Mouse (Mus musculus) heart, postnatal 0 days (tissue): Measurements from ENCODE around the gene Myo18b. TPM values are rescaled to one million over a fixed set of nuclear protein-coding genes. Genes with fewer than 3 reads are reported as not detected.

Experiments
- ATAC-seq: fragments of 200-750 bp; cut with Nextera tagmentation; 2 replicates; pipeline ENCODE4 v1.8.0; 2017; ENCODE audit warnings: low read depth, moderate number of reproducible peaks, moderate library complexity; ENCODE audit not compliant: insufficient read depth
- DNase-seq: peaks from one replicate; pipeline ENCODE4 v3.0.0-alpha.2; 2016; ENCODE audit warnings: low spot score
- H3K27ac ChIP-seq: fragments of 300-500 bp; sonication (generic); 2 replicates; pipeline ENCODE4 v1.5.1; 2014; ENCODE audit warnings: low read depth, mild to moderate bottlenecking
- H3K27me3 ChIP-seq: fragments of 300-500 bp; sonication (generic); 2 replicates; pipeline ENCODE4 v1.6.1; 2014; ENCODE audit warnings: low read length, mixed read lengths; ENCODE audit not compliant: control insufficient read depth, insufficient read depth
- H3K36me3 ChIP-seq: fragments of 300-500 bp; sonication (generic); replicated peaks from 2 replicates; pipeline ENCODE4 v1.6.1; 2014; ENCODE audit warnings: low read length, mixed read lengths; ENCODE audit not compliant: control insufficient read depth, insufficient read depth
- H3K4me1 ChIP-seq: fragments of 300-500 bp; sonication (generic); 2 replicates; pipeline ENCODE4 v1.6.1; 2014; ENCODE audit warnings: antibody characterized with exemption; ENCODE audit not compliant: control insufficient read depth, insufficient read depth
- H3K4me2 ChIP-seq: fragments of 300-500 bp; sonication (generic); 2 replicates; pipeline ENCODE4 v1.6.1; 2014; ENCODE audit warnings: low read depth, mild to moderate bottlenecking, low read length, moderate library complexity
- H3K4me3 ChIP-seq: fragments of 300-500 bp; sonication (generic); 2 replicates; pipeline ENCODE4 v1.5.1; 2014; ENCODE audit warnings: low read depth, low read length
- H3K9ac ChIP-seq: fragments of 300-500 bp; sonication (generic); replicated peaks from 2 replicates; pipeline ENCODE4 v1.6.1; 2014; ENCODE audit warnings: low read depth, low read length, mixed read lengths
- H3K9me3 ChIP-seq: fragments of 300-500 bp; sonication (generic); replicated peaks from 2 replicates; pipeline ENCODE4 v1.6.1; 2016; ENCODE audit warnings: low read length; ENCODE audit not compliant: control insufficient read depth
- CTCF ChIP-seq: IDR thresholded peaks from 2 replicates; pipeline ENCODE4 v1.5.1; 2016; ENCODE audit warnings: antibody characterized with exemption, control low read depth, low read depth
- EP300 ChIP-seq: IDR thresholded peaks from 2 replicates; pipeline ENCODE4 v1.6.1; 2016; ENCODE audit warnings: antibody characterized with exemption, low read depth
- WGBS: fragments of 180-500 bp; shearing (Covaris S2); extraction: QIAGEN DNeasy Blood & Tissue Kit; methylation state at CpG from one replicate; pipeline ENCODE4 v1.1.7; 2014; 5-methylcytosine and 5-hydroxymethylcytosine counted together
- polyA plus RNA-seq: library from polyadenylated mRNA; unstranded; fragments of >200 nt; fragmentation: Nextera tagmentation; extraction: Ambion mirVana; gene quantifications from 2 replicates; pipeline ENCODE4 v1.2.1, GENCODE M21; 2015
- total RNA-seq: library from RNA; depleted of rRNA; stranded (reverse); fragments of >200 nt; gene quantifications from 2 replicates; pipeline ENCODE4 v1.2.3, GENCODE M21; 2014; ENCODE audit warnings: low replicate concordance

Gene Myo18b
- total and polyA plus RNA-seq, 2 experiments from 2014 or later = 26.5 to 110 TPM

DNA sequence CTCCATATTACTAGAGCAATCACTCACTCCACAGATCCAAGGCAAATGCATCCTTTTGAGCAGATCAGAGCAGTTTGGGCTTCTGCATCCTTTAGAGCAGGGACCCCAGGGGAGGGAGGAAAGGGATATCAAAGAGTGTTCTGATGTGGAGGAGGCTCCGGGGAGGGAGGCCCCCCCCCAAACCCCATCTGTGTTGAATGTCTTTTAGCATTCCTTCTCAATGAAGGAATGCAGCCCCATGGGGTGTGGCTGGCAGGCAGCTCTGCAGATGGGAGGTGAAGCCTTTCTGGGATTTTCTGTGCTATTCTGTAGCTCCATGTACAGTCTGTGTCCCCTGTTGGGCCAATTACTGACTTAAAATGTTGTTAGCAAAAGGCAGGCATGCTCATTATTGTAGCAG lies 232.5 kb downstream of the Myo18b start:
- H3K4me1 ChIP-seq = no peaks in the 10 kb centered on the region
- peaks cover 47% of the 10 kb centered on the region for H3K27me3 ChIP-seq
- no peak overlapping the region for H3K27ac ChIP-seq
- ATAC-seq = no peak
- WGBS = 9% methylated on average over 1 of the region's 1 CpGs
- no peak for DNase-seq
- H3K9me3 ChIP-seq = no peaks in the 10 kb centered on the region
- no peak overlapping the region for H3K9ac ChIP-seq
- H3K36me3 ChIP-seq = no peaks in the 10 kb centered on the region
- H3K4me2 ChIP-seq = no peak overlapping the region
- H3K4me3 ChIP-seq = no peak overlapping the region
- TF ChIP-seq EP300 (no peak), CTCF (no peak)

DNA sequence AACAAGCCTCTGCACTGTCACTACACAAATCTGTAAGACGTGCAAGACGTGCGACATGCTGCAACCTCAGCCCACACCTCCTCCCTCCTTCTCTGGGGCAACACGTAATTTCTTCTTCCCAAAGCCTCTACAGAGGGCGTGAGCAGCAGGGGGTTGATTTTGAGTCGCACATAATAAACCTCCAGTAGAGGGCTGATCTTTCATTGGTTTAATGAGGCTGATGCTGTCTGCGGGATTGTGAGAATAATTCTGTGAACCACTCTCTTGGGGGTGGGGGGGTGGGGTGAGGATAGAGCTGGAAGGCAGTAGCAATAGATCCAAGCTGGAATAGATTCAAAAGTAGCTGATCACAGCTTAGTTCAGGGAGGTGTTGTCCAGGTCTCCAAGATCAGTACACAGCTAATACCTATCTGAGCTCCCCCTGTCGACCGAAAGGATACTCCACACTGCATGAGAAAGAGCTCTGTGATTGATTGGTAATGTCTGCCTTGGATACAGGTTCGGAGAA lies 235.2 kb downstream of the Myo18b start:
- Histone ChIP-seq H3K9me3 (no peaks in the 10 kb centered on the region), H3K27ac (no peak overlapping the region), H3K4me3 (no peak overlapping the region), H3K27me3 (peaks cover 57% of the 10 kb centered on the region), H3K4me1 (no peaks in the 10 kb centered on the region), H3K4me2 (no peak overlapping the region), H3K36me3 (no peaks in the 10 kb centered on the region), H3K9ac (no peak overlapping the region)
- 40% methylated on average over 10 of the region's 10 CpGs for WGBS
- TF ChIP-seq CTCF (no peak), EP300 (no peak)
- ATAC-seq = no peak
- DNase-seq = no peak

DNA sequence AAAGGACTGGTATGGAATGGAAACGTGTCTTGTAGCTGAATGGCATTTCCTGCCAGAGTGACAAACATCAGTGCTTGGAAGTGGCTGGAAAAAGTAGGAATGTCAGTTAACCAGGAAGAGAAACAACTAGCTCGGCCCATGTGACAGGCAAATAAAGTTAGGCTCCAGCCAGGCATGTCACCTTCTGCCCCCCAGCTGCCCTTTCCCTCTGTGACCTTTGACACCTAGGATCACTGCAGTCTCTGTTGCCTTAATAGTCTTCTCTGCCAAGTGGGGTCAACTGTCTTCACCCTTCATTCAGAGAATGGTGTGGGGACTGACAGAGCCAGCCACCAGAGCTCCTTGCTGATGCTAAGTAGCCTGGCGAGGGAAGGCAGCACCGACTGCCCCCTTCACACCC lies 236.9 kb downstream of the Myo18b start:
- peaks cover 69% of the 10 kb centered on the region for H3K27me3 ChIP-seq
- DNase-seq = no peak
- no peak overlapping the region for H3K9ac ChIP-seq
- 41% methylated on average over 4 of the region's 4 CpGs for WGBS
- H3K4me2 ChIP-seq = no peak overlapping the region
- H3K36me3 ChIP-seq = no peaks in the 10 kb centered on the region
- no peaks in the 10 kb centered on the region for H3K9me3 ChIP-seq
- no peak for ATAC-seq
- no peaks in the 10 kb centered on the region for H3K4me1 ChIP-seq
- H3K27ac ChIP-seq = no peak overlapping the region
- TF ChIP-seq CTCF (no peak), EP300 (no peak)
- no peak overlapping the region for H3K4me3 ChIP-seq

DNA sequence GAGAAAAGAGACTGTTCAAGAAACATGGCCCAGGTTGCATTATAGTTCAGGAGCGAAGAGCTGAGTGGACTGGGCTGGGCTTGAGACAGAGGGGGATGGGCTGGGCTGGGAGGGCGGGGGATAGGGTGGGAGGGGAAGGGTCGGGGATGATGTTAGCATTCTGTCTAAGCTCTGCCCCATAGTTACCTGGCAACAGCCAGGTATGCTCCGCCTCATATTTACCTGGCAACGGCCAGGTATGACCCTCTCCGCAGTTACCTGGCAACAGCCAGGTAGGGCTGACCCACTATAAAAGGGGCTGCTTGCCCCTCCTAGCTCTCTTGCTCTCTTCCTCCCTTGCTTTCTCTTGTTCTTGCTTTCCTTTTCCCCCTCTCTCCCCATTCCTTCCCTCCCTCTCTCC lies 239.4 kb downstream of the Myo18b start:
- H3K27me3 ChIP-seq = peaks cover 73% of the 10 kb centered on the region
- no peaks in the 10 kb centered on the region for H3K36me3 ChIP-seq
- H3K9me3 ChIP-seq = no peaks in the 10 kb centered on the region
- TF ChIP-seq EP300 (no peak), CTCF (no peak)
- H3K4me3 ChIP-seq = no peak overlapping the region
- 8% methylated on average over 6 of the region's 6 CpGs for WGBS
- DNase-seq (no peak), ATAC-seq (no peak)
- H3K9ac ChIP-seq = no peak overlapping the region
- no peak overlapping the region for H3K4me2 ChIP-seq
- H3K4me1 ChIP-seq = no peaks in the 10 kb centered on the region
- no peak overlapping the region for H3K27ac ChIP-seq

DNA sequence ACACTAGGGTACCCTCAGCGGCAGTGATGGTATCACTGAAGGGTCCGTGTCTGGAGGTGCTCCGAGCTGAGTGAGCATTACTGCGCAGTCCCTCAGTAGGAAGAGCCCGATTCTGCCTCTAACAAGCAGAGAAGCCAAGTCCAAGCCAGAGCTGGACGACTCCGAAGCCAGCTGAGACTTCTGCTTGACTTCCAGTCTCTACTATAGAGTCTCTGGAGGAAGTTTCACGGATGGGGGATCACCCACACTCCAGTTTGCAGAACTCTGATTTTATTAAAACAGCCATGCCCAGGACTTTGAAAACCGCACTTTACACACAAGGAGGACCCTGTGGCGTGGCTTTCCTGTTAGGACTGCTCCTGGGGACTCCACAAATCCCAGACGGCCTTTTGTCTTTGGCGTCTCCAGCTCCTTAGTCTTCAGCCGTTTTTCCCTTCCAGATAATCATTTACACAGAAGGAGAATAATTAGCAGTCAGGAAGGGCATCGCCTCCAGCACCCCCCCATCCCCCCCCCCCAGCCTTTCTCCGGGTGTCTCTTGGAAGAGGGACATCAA lies 240.1 kb downstream of the Myo18b start:
- 3% methylated on average over 15 of the region's 15 CpGs for WGBS
- no peak overlapping the region for H3K27ac ChIP-seq

DNA sequence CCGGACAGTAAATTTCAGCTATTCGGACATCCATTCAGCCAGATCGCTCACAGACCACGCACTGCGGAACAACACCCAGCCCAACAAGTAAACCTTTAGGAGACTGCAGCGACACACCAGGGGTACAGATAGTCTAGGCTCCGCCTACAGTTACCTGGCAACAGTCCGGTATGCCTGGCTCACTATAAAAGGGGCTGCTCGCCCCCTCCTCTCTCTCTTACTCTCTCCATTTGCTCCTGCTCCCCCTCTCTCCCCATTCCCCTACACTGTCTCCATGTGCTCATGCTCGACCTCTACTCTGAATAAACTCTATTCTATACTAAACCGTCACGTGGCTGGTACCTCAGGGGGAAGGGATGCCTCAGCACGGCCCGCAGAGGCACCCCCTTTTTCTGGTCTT lies 240.6 kb downstream of the Myo18b start:
- Histone ChIP-seq H3K27me3 (peaks cover 81% of the 10 kb centered on the region), H3K4me1 (no peaks in the 10 kb centered on the region), H3K4me2 (no peak overlapping the region), H3K36me3 (no peaks in the 10 kb centered on the region), H3K9ac (no peak overlapping the region), H3K9me3 (no peaks in the 10 kb centered on the region), H3K27ac (no peak overlapping the region), H3K4me3 (no peak overlapping the region)
- TF ChIP-seq CTCF (no peak), EP300 (no peak)
- DNase-seq (no peak), ATAC-seq (no peak)
- 2% methylated on average over 14 of the region's 14 CpGs for WGBS

More for the DNA sequence above, 240.1 kb downstream of the Myo18b start:
- H3K4me1 ChIP-seq = no peaks in the 10 kb centered on the region
- DNase-seq = no peak
- ATAC-seq = no peak
- no peaks in the 10 kb centered on the region for H3K9me3 ChIP-seq
- no peak overlapping the region for H3K4me2 ChIP-seq
- TF ChIP-seq CTCF (no peak), EP300 (no peak)
- no peak overlapping the region for H3K9ac ChIP-seq
- H3K36me3 ChIP-seq = no peaks in the 10 kb centered on the region
- H3K27me3 ChIP-seq = peaks cover 78% of the 10 kb centered on the region
- H3K4me3 ChIP-seq = no peak overlapping the region
